Mouse (Mus musculus) T-helper 2 cell (primary cell): ENCODE data around the gene Dennd6a.
"Not testable (repeated sequence)": the region's sequence is repeated elsewhere in the genome, so short reads cannot be mapped to it uniquely, and the experiment has no call there.

Experiments used
- in situ Hi-C: fragments of 300-600 bp; cut with MboI, MseI; formaldehyde crosslinking; loops from one replicate; pipeline ENCODE4 v1.15.1; 2025; ENCODE audit warnings: high pct_unique_total_duplicates

Gene Dennd6a

DNA sequence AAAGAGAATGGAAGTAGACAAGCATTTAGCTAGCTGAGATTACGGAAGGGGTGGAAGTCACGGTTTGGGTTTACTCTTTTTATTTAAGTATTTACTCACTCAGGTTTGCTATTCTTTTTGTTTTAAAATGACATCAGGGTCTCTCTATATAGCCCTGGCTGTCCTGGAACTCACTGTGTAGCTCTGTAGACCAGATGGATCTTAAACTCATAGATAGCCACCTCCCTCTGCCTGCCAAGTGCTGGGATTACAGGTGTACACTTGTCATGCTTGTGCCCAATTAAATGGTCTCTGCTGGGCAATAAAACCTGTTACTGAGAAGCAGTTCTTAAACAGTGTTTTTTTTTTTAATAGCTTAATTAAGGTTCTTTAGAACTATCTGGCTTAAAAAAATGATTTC lies 66.3 kb downstream of the Dennd6a start:
- in situ Hi-C loops = loop anchor here (5.0 to 10.0 kb wide), 2 partner anchors 108 to 145 kb away; partner anchors contain the start of gene Slmap

DNA sequence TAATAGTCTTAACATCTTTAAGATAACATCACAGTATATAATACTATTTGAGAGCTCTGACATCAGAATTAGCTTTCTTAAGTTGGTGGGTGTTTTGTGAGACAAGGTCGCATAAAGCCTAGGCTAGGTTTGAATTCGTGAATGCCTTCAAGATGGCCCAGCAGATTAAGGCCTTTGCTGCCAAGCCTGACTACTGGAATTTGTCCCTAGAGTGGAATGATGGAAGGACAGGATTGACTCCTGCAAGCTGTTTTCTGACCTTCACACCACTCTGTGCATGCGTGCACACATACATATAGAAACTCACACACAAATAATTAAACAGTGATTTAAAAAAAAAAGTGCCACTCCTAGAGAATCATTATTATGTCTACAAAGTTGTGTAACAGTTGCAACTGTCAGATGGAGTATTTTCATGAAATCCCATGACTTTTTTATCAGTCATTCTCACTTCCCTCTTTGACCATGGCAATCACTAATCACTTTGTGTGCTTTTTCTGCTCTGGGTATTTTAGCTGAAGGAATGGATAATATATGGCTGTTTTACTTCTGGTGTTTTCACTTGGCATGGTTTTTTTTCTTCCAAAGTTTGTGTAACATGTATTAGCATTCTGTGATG lies 69.5 kb downstream of the Dennd6a start:
- in situ Hi-C loops = no loop called here

DNA sequence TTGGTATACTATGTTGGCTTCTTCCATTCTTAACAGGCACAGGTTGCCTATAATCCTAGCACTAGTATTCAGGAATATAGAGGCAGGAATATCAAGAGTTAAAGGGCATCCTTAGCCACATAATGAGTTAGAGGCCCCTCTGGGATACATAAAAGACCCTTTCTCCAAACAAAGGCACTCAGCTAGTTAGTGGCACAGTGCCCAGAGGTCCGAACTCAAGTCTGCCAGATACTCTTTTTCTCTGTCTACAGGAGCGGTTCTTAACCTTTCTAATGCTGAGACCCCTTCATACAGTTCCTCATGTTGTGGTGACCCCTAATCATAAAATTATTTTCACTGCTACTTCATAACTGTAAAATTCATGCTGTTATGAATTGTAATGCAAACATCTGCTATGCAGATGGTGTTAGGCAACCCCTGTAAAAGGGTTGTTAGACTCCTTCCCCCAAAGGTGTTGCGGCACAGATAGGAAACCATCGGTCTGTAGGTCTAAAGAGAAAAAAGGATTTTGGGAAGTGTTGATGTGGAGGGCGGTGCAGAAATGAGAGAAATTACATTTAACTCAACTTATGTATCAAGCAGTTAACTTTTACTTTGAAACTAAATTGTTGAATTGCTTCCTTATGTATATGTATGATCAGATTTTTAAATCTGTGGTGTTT lies 72.5 kb downstream of the Dennd6a start:
- in situ Hi-C loops = no loop called here

DNA sequence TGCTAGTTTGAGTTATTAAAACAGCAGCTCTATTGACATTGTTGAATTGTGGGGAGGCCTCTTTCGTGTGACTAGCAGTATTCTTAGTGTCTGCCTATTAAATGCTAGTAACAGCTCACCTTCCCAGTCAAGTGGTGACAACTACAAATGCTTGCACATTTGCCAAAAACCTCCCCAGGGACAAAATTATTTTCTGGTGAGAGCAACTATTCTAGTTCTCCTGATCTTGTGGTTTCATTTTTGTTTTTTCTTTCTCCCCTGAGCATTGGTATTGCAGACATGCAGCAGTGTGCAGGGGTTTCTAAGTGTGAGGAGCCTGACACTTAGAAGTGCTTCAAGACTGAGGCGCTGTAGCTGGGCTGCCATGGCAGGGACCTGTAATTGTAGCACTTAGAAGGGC lies 74.2 kb downstream of the Dennd6a start:
- in situ Hi-C loops = no loop called here

DNA sequence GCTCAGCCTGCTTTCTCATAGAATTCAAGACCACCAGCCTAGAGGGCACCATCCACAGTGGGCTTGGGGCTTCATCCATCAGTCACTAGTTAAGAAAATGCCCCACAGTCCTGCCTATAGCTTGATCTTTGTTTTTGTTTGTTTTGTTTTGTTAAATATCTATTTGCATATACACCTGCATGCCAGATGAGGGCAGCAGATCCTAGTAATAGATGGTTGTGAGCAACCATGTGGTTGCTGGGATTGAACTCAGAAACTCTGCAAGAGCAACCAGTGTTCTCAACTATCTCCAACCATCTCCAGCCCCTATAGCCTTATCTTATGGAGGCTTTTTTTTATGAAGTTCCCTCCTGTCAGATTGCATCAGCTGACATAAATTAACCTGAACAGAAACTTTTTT lies 78.2 kb downstream of the Dennd6a start:
- in situ Hi-C loops = no loop called here

DNA sequence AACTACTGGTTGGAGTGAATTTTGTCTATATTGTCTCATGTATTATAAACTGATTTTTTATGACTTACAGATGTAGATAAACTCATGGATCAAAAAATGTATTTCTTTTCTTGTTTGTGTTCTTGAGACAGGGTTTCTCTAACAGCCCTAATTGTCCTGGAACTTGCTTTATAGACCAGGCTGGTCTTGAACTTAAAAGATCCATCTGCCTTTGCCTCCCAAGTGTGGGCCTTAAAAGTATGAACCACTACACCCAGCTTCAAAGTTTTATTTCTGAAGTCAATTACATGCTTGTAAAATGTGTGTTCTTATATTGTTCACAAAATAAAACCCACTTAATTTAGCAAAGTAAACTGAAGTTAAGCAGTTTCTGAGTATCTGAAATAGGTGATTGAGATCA lies 84.5 kb downstream of the Dennd6a start:
- in situ Hi-C loops = no loop called here

DNA sequence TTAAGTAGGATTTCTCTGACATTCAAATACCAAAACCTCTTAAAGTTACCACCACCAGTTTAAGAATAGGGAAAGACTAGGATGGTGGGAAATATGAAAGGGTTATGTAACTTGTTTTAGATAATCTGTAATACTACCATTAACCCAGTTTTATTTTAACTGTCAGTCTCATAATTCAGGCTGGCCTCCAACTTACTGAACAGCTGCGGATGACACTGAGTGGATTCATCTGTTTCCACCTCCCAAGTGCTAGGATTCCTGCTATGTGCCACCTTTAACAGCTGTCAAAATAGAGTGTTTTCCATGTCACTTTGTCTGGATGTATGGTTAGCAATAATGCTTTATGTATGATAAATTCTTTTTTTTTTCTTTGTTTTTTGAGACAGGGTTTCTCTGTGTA lies 86.6 kb downstream of the Dennd6a start:
- in situ Hi-C loops = no loop called here

DNA sequence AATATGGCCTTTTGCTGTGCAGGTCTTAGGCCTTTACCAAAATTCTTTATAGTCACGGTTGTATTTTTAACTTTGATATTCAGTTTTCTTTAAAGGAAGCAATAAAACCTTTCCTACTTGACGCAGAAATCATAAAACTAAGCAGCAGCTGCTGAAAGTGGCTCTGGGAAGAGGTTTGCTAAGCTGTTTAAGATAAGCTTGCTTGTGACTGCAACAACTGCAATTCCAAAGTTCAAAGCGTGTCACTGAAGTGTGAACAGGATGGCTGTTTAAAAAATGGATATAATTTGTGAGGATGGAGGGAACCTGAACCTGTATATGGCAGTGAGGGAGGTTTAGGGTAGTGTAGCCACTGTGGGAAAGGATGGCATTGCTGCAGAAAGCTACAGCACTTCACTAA lies 88.4 kb downstream of the Dennd6a start:
- in situ Hi-C loops = no loop called here

DNA sequence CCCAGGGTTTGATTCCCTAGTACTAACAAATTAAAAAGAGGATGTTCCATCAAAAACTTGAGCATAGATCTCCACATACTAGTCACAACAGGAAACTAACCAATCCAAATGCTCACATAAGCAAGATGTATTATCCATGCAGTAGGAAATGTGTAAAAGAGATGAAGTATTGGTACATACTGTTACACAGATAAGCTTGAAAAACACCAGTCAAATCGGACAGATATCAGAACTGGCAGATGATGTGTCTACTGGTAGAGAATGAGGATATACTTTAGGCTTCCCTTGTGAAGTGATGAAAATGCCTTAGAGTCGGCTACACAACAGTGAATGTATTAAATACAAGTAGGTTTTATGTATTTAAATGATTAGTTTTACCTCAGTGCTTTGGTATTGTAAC lies 88.8 kb downstream of the Dennd6a start:
- in situ Hi-C loops = no loop called here

DNA sequence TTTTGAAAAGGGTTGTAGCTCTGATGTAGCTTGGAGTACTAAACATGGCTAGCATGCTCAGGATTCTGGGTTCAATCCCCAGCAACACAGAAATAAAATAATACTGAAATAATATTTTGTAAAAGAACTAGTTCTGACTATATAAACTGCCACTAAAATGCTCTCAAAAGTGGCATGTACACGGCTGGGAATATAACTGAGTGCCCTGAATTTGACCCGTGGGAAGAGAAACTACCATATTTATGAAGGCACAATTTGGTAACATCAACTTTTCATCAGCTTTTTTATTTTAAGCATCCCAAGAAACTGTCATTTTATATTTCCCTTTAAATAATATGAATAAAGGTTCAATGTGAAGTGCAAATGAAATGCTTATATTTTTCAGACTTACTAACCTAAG lies 90.2 kb downstream of the Dennd6a start:
- in situ Hi-C loops = no loop called here

DNA sequence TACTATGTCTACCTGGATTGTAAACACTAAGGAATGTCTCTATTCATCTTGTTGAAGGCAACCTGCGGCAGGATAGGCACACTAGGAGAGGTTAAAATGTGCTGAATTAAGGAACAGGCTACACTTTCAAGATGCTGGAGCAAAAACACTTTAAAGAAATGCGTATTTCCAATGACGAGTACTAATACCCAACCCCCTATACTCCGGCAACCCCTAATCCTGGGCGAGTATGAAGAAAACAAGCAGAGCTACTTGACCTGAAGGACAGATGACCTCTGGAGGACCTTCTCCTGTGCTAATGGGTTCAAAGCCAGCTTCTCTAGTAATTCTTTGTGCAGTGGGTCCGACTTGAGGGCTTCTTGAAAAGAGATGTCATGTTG lies 94.3 kb downstream of the Dennd6a start:
- in situ Hi-C loops = no loop called here

DNA sequence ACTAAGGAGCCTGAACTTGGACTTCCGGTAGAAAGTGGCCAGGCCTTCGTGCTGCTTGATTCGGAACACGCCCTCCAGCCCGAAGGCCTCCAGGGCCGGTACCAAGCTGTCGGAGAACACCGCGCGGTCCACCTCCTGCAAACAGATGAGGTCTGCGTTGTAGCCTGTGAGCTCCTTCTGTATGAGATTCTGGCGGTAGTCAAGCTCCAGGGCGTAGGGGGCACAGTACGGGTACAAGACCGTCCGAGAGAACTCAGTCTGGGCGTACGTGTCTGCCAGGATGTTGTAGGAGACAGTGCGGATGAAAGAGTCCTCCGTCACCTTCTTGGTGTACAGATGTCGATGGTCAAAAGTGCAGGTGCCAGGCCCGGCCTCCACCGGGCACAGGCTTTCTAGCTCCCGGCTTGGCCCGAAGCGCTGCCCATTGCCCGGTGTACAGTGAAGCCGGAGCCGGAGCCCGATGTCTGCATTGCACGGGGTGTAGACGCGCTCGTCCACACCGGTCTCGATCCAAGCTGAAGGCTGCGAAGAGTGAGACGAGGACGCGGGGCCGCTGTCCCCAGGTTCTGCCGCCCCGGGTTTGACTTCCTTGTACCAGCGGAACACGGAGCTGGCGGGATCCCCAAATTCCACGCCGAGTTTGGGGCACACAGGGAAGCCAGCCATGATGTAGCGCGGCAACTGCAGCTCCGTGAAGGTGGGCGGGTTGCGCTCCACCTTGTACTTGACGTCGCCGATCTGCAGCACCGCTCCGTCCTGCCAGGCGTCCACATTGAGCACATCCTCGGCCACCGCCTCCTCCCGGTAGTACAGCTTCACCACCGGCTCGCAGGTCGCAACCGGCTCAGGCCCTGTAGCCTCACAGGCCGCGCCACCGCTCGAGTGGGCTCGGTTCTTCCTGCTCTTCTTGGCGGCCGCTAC lies 95.0 kb downstream of the Dennd6a start:
- in situ Hi-C loops = no loop called here

DNA sequence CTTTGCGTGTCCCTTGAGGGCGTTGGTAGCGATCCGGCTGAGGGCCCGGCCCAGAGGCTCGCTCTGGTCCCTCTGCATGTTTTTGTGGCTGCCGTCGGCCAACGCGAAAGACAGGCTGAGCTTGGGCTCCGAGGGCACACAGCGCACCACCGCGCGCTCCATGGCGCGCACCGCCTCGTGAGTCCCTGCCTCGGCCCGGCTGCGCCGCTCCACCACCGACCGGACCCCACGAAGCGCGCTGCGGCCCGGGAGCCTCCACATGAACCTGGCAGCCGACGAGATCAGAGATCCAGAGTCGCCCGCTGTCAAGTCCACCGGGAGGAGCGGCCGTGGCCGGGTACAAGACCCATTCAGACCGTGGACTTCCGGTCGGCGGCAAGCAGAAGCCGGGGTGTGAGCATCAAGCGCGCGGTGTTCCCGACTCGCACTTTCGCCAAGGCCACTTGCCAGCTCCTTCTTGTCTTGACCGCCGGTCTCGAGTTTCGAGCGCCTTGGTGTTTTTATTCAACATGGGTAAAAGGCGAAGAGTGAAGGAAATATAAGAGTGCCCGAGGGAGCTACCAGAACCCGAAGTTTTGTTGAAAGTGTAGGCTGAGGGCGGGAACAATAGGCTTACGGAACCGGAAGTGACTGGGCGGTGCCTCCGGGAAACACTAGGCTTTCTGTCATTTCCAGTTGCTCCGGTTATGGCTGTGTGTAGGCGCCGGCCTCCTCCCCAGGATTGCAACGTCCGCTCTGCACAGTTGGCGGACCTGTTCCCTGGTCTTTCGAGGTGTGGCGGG lies 95.8 kb downstream of the Dennd6a start, which contains the start of gene Pde12:
Pde12 (minus strand) TSS at position 592 of the 782 bp plus-strand sequence.
- in situ Hi-C loops = no loop called here

DNA sequence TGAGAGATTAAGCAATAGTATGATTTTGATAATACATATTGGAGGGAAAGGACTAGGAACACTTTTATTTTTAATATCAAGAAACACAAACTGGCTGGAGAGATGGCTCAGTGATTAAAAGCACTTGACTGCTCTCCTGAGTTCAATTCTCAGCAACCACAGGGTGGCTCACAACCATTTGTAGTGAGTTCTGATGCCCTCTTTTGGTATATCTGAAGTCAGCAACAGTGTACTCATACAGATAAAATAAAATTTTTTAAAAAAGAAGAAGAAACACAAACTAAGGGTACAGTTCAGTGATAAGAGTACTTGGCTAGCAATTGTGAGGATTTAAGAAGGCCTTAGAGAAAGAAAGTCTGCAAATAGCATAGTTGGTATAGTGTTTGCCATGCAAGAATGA lies 97.3 kb downstream of the Dennd6a start:
- in situ Hi-C loops = no loop called here

DNA sequence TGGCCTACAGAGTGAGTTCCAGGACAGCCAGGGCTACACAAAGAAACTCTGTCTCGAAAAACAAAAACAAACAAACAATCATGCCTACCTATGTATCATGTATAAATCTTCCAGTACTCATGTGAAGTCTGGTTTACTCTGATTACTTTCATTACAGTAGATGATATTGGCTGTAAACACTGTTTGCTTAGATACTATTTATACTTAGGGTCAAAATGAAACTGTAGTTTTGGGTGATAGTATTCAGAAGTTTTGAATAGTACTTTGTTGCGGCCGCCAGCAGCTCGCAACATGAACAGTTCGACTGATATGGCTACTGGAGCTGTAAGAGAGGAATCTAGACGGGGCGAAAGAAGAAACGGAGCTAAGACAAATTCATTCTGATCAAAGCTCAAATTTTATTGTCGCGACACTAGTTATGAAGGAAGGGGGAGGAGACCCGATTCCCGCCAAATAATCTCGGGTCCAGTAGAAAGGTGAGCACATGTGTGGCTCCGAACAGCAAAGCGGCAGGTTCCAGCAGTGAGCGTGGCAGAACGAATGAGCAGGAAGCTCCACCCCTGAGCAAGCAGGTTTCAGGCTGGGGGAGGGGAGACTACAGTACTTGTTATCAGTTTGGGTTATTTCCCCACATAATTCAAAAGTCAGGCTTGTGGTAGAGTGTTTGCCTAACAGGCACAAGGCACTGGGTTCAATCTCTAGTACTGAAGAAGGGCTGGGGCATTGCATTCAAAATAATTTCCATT lies 98.4 kb downstream of the Dennd6a start:
- in situ Hi-C loops = not testable (repeated sequence)

DNA sequence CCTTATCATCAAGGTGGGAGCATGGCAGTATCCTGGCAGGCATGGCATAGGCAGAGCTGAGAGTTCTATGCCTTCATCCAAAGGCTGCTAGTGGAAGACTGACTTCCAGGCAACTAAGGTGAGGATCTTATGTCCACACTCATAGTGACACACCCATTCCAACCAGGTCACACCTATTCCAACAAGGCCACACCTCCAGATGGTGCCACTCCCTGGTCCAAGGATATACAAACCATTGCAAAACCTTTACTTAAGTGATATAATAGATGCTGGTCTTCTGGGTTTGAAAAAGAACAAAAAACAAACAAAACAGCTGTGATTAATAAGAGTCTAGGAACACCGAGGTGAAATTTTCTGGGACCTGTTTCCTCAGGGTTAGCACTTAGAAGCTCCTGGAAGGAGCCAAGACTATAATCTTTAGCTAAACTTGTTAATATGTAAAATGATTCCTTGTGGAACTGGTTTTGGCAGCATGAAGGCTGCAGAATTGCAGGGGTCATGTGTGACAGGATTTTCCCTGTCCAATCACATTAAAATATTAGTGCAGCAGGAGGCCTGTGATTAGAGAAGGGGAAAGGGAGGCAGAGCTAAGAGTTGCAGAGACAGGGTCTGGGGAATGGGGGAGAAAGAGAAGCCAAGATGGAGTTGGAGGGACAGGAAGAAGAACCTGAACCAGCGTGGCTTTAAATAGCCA lies 101.0 kb downstream of the Dennd6a start:
- in situ Hi-C loops = loop anchor here (25.0 kb wide), 1 partner anchor 313 kb away; the partner anchor contains the start of gene Hesx1

DNA sequence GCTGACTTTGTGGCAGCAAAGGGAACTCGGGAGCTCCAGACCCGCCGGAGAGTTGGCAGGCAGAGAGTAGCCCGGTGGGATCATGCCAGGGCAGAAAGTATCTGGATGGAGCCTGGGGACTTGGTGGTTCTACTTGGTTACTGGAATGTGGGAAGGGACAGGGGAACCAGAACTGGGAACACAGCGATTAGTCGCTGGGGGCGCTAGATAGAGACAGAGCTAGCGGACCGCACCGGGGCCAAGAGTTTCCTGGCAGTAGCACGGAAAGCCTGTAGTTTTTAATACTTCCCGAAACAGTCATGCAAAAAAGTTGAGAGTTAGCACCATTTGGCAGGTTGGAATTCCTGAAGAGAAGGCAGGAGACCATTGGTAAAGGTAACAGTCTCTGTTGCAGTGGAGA lies 101.7 kb downstream of the Dennd6a start:
- in situ Hi-C loops = loop anchor here (25.0 kb wide), 1 partner anchor 312 kb away; the partner anchor contains the start of gene Hesx1

DNA sequence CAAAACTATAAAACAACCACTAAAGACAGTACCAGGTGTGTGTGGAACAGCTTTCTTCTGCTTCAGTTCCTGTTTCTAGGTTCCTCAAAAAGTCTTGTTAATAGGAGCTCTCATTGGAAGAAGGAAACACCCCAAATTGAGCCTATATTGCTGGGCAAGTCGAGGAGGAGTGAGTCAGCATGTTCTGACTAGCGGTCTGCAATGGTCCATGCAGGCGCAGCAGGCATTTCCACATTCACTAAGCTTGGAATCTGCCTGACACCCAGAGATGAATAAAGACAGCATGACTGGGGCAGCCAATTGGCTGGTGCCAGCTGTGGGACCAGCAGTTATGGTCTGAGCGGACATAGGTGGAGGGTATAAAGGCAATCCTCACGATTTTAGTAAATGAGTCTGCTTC lies 102.1 kb downstream of the Dennd6a start:
- in situ Hi-C loops = loop anchor here (25.0 kb wide), 1 partner anchor 312 kb away; the partner anchor contains the start of gene Hesx1
